Mouse (Mus musculus) megakaryocyte, embryonic 14.5 days (primary cell): ENCODE data around the gene Hist1h2bq. TPM values are rescaled to one million over a fixed set of nuclear protein-coding genes. Genes with fewer than 3 reads are reported as not detected.
"Not testable (repeated sequence)": the region's sequence is repeated elsewhere in the genome, so short reads cannot be mapped to it uniquely, and the experiment has no call there.

Experiments used
- H3K27me3 ChIP-seq: replicated peaks from 2 replicates; pipeline ENCODE3; 2012; ENCODE audit warnings: inconsistent platforms
- H3K36me3 ChIP-seq: replicated peaks from 2 replicates; pipeline ENCODE3; 2012; ENCODE audit warnings: low read length, inconsistent platforms, mixed read lengths
- H3K4me1 ChIP-seq: 2 replicates; pipeline ENCODE4 v1.6.1; 2012; ENCODE audit warnings: inconsistent platforms
- H3K4me3 ChIP-seq: replicated peaks from 2 replicates; pipeline ENCODE3; 2012; ENCODE audit warnings: moderate library complexity, mild to moderate bottlenecking, inconsistent platforms
- H3K9me3 ChIP-seq: 2 replicates; pipeline ENCODE4 v1.6.1; 2012; ENCODE audit warnings: inconsistent platforms
- FLI1 ChIP-seq: IDR thresholded peaks from 2 replicates; pipeline ENCODE4 v1.6.1; 2012; ENCODE audit warnings: low read length, inconsistent platforms, mixed read lengths
- GATA1 ChIP-seq: IDR thresholded peaks from 3 replicates; pipeline ENCODE4 v1.6.1; 2012; ENCODE audit warnings: mixed read lengths, low read length, inconsistent platforms, borderline replicate concordance
- polyA plus RNA-seq: library from polyadenylated mRNA; stranded (reverse); fragments of >175 nt; gene quantifications from 2 replicates; pipeline ENCODE4 v1.2.3, GENCODE M21; 2012; ENCODE audit warnings: low replicate concordance; ENCODE audit not compliant: insufficient read depth

Gene Hist1h2bq
- polyA plus RNA-seq, 1 experiment = 83.2 TPM

DNA sequence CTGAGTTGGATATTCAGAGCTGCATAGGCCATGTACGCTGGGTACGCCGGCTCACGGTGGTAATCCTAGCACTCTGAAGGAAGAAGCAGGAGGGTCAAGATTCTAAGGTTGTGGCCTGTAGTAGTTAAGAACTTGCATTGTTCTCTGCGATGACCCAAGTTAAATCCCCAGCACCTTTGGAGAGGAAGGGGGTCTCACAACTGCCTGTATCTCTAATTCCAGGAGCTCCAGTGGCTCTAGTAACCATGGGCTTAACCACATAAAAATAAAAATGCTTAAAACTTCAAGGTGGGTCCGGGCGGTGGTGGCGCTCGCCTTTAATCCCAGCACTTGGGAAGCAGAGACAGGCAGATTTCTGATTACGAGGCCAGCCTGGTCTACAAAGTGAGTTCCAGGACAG, 20.3 kb upstream of the Hist1h2bq start:
- Histone ChIP-seq H3K9me3 (no peaks in the 10 kb centered on the region), H3K36me3 (peaks cover 3% of the 10 kb centered on the region), H3K4me1 (peaks cover 11% of the 10 kb centered on the region), H3K4me3 (peak overlapping the region; percentile 85), H3K27me3 (no peaks in the 10 kb centered on the region)
- no peak for TF ChIP-seq FLI1
- TF ChIP-seq GATA1 = no peak

GRCm38 (mm10) chr13:21828511-21828910, 18.5 kb upstream of the Hist1h2bq start:
- no peaks in the 10 kb centered on the region for H3K9me3 ChIP-seq
- H3K36me3 ChIP-seq = peaks cover 3% of the 10 kb centered on the region
- H3K4me3 ChIP-seq = peak overlapping the region; percentile 8
- TF ChIP-seq FLI1 (no peak), GATA1 (no peak)
- H3K27me3 ChIP-seq = no peaks in the 10 kb centered on the region
- H3K4me1 ChIP-seq = peaks cover 11% of the 10 kb centered on the region

GRCm38 (mm10) chr13:21820082-21820890, 10.3 kb upstream of the Hist1h2bq start:
- not testable (repeated sequence) for H3K4me3 ChIP-seq, H3K27me3 ChIP-seq, H3K36me3 ChIP-seq, H3K9me3 ChIP-seq
- peaks cover 12% of the 10 kb centered on the region for H3K4me1 ChIP-seq

GRCm38 (mm10) chr13:21812092-21812491, 2.1 kb upstream of the Hist1h2bq start:
- H3K4me3 ChIP-seq = peak overlapping the region; percentile 83
- H3K27me3 ChIP-seq, H3K9me3 ChIP-seq, H3K36me3 ChIP-seq, H3K4me1 ChIP-seq: not testable (repeated sequence)

- H3K4me3 ChIP-seq = peak within 1 kb of the TSS; percentile 83
These were observed 1.5 kb upstream of the Hist1h2bq start, which contains the start of gene Hist1h4m for GRCm38 (mm10) chr13:21811539-21811938. Hist1h4m (plus strand) TSS chr13:21811746.

GRCm38 (mm10) chr13:21811074-21811473, 1.1 kb upstream of the Hist1h2bq start:
- not testable (repeated sequence) for H3K4me3 ChIP-seq, H3K27me3 ChIP-seq, H3K36me3 ChIP-seq, H3K9me3 ChIP-seq, H3K4me1 ChIP-seq

More at GRCm38 (mm10) chr13:21811539-21811938, 1.5 kb upstream of the Hist1h2bq start, which contains the start of gene Hist1h4m:
- H3K9me3 ChIP-seq, H3K27me3 ChIP-seq, H3K4me1 ChIP-seq, H3K36me3 ChIP-seq: not testable (repeated sequence)

GRCm38 (mm10) chr13:21803058-21803457, 6.9 kb downstream of the Hist1h2bq start:
- not testable (repeated sequence) for H3K27me3 ChIP-seq, H3K4me3 ChIP-seq, H3K36me3 ChIP-seq, H3K4me1 ChIP-seq, H3K9me3 ChIP-seq

DNA sequence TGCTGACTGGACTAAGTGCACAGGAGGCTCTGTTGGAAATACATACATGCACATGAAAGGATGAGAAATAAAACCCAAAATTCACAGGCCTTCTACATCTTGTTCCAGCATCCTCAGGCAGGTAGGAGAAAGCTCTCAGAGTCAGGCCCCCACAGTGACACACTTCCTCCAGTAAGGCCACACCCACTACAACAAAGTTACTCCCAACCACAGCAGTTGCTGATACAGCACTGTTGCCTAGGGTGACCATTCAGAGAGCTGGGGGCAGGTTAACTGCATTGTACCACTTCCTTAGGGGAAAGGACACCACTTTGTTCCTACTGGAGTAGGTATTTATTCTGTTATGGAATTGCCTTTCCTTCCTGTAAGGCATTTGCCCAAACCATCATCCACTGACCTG, 12.8 kb downstream of the Hist1h2bq start:
- not testable (repeated sequence) for H3K27me3 ChIP-seq, H3K9me3 ChIP-seq, H3K36me3 ChIP-seq, H3K4me3 ChIP-seq, H3K4me1 ChIP-seq

DNA sequence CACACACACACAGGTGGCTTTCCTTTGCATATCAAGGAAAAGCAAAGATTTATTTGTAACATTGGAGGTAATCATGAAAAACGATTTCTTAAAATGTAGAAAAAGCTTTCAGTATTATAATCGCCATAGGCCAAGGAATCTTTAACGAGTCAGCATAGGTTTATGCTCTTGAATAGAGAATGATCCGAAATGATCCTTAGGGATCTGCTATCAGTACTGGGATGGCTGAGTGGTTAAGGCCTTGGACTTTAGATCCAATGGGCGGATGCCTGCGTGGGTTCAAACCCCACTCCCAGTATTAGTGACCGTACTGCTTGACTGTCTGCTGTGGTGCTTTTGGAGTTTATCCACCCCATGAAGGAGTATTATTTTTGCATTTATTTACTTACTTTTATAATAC, 14.4 kb downstream of the Hist1h2bq start:
- Histone ChIP-seq H3K4me3 (no peak overlapping the region), H3K9me3 (no peaks in the 10 kb centered on the region), H3K36me3 (no peaks in the 10 kb centered on the region), H3K27me3 (no peaks in the 10 kb centered on the region), H3K4me1 (peaks cover 12% of the 10 kb centered on the region)
- TF ChIP-seq FLI1 (no peak), GATA1 (no peak)

GRCm38 (mm10) chr13:21790601-21791283, 19.3 kb downstream of the Hist1h2bq start:
- H3K27me3 ChIP-seq = no peaks in the 10 kb centered on the region
- peak overlapping the region; percentile 64 for H3K4me3 ChIP-seq
- no peaks in the 10 kb centered on the region for H3K9me3 ChIP-seq
- no peaks in the 10 kb centered on the region for H3K36me3 ChIP-seq
- peaks cover 37% of the 10 kb centered on the region for H3K4me1 ChIP-seq
- TF ChIP-seq GATA1 = no peak
- no peak for TF ChIP-seq FLI1

GRCm38 (mm10) chr13:21789925-21790324, 20.1 kb downstream of the Hist1h2bq start:
- no peak overlapping the region for H3K4me3 ChIP-seq
- H3K4me1 ChIP-seq = peaks cover 40% of the 10 kb centered on the region
- H3K9me3 ChIP-seq = no peaks in the 10 kb centered on the region
- TF ChIP-seq FLI1 = no peak
- no peak for TF ChIP-seq GATA1
- no peaks in the 10 kb centered on the region for H3K36me3 ChIP-seq
- H3K27me3 ChIP-seq = no peaks in the 10 kb centered on the region
